Mouse (Mus musculus) myocyte (in vitro differentiated cells): ENCODE data around the gene Psd. TPM values are rescaled to one million over a fixed set of nuclear protein-coding genes. Genes with fewer than 3 reads are reported as not detected.

Experiments used
- H3K27me3 ChIP-seq: one replicate; pipeline ENCODE4 v1.6.1; 2011; ENCODE audit not compliant: control insufficient read depth, insufficient read depth, insufficient read length
- H3K36me3 ChIP-seq: one replicate; pipeline ENCODE4 v1.6.1; 2011; ENCODE audit not compliant: control insufficient read depth, insufficient read depth
- H3K4me2 ChIP-seq: one replicate; pipeline ENCODE4 v1.6.1; 2011; ENCODE audit warnings: low read depth, control low read depth
- H3K4me3 ChIP-seq: one replicate; pipeline ENCODE4 v1.5.1; 2011; ENCODE audit warnings: mild to moderate bottlenecking, control low read depth, moderate library complexity
- H3K79me2 ChIP-seq: one replicate; pipeline ENCODE4 v1.6.1; 2011; ENCODE audit not compliant: control insufficient read depth, insufficient read depth
- H3ac ChIP-seq: one replicate; pipeline ENCODE4 v1.6.1; 2011; ENCODE audit not compliant: control insufficient read depth, insufficient read length
- CEBPB ChIP-seq: IDR thresholded peaks from 2 replicates; pipeline ENCODE4 v1.6.1; 2011; ENCODE audit warnings: mild to moderate bottlenecking, moderate library complexity; ENCODE audit not compliant: poor library complexity, insufficient read depth, severe bottlenecking
- E2F4 ChIP-seq: IDR thresholded peaks from one replicate; pipeline ENCODE4 v1.6.1; 2011; ENCODE audit warnings: mild to moderate bottlenecking, control low read depth, moderate library complexity; ENCODE audit not compliant: insufficient read depth
- MAX ChIP-seq: IDR thresholded peaks from one replicate; pipeline ENCODE4 v1.6.1; 2011; ENCODE audit warnings: low read depth, mild to moderate bottlenecking, control low read depth
- MYOD1 ChIP-seq, 3 experiments: IDR thresholded peaks; one replicate each; pipeline ENCODE4 v1.6.1; 2011; ENCODE audit warnings: control low read depth in 2 of 3, low read depth in 2 of 3, mild to moderate bottlenecking in 2 of 3, moderate library complexity in 1 of 3; ENCODE audit not compliant: insufficient read length in 2 of 3, control insufficient read depth in 1 of 3
- MYOG ChIP-seq, 3 experiments: IDR thresholded peaks; one replicate each; pipeline ENCODE4 v1.6.1; 2011; ENCODE audit warnings: control low read depth in 2 of 3, low read depth in 2 of 3, mild to moderate bottlenecking in 2 of 3; ENCODE audit not compliant: insufficient read length in 2 of 3, control insufficient read depth in 1 of 3, insufficient read depth in 1 of 3
- POLR2A ChIP-seq: IDR thresholded peaks from one replicate; pipeline ENCODE4 v1.6.1; 2011; ENCODE audit warnings: low read depth, mild to moderate bottlenecking, control low read depth, moderate library complexity; ENCODE audit not compliant: insufficient read length
- POLR2AphosphoS2 ChIP-seq: IDR thresholded peaks from one replicate; pipeline ENCODE4 v1.6.1; 2011; ENCODE audit warnings: low read depth, control low read depth; ENCODE audit not compliant: insufficient read length
- REST ChIP-seq: IDR thresholded peaks from one replicate; pipeline ENCODE4 v1.6.1; 2011; ENCODE audit warnings: mild to moderate bottlenecking, control low read depth, moderate library complexity; ENCODE audit not compliant: insufficient read depth, insufficient read length
- SRF ChIP-seq: IDR thresholded peaks from one replicate; pipeline ENCODE4 v1.6.1; 2011; ENCODE audit warnings: low read depth; ENCODE audit not compliant: control insufficient read depth, insufficient read length
- TCF12 ChIP-seq: IDR thresholded peaks from one replicate; pipeline ENCODE4 v1.6.1; 2011; ENCODE audit warnings: mild to moderate bottlenecking, control low read depth; ENCODE audit not compliant: poor library complexity, insufficient read depth, severe bottlenecking
- TCF3 ChIP-seq: IDR thresholded peaks from one replicate; pipeline ENCODE4 v1.6.1; 2011; ENCODE audit warnings: low read depth, control low read depth; ENCODE audit not compliant: insufficient read length
- USF1 ChIP-seq: IDR thresholded peaks from one replicate; pipeline ENCODE4 v1.6.1; 2011; ENCODE audit warnings: low read depth, mild to moderate bottlenecking, control low read depth, moderate library complexity
- polyA plus RNA-seq: library from polyadenylated mRNA; unstranded; fragments of >200 nt; fragmentation: generic; extraction: Trizol; gene quantifications from one replicate; pipeline ENCODE4 v1.2.1, GENCODE M21; 2012; ENCODE audit warnings: missing spikeins

Psd gene
- polyA plus RNA-seq, 1 experiment = 11.7 TPM

GRCm38 (mm10) chr19:46367798-46368590 is 41.0 kb upstream of the Psd start:
- no peaks in the 10 kb centered on the region for H3K79me2 ChIP-seq
- no peaks in the 10 kb centered on the region for H3K27me3 ChIP-seq
- no peak for TF ChIP-seq POLR2AphosphoS2
- no peak for TF ChIP-seq TCF3
- peak in 2 of 3 experiments; percentile 78 to 80 for TF ChIP-seq MYOD1 (IDR thresholded peaks at IDR 0.05; ENCODE audit: control insufficient read depth in 1 of 3, insufficient read length in 2 of 3, low read depth in 2 of 3)
- H3K36me3 ChIP-seq = no peaks in the 10 kb centered on the region
- H3K4me3 ChIP-seq = no peak overlapping the region
- H3K4me2 ChIP-seq = peak overlapping the region; percentile 46
- H3ac ChIP-seq = no peak overlapping the region

GRCm38 (mm10) chr19:46363294-46364009 is 36.5 kb upstream of the Psd start:
- Histone ChIP-seq H3K4me3 (no peak overlapping the region), H3K79me2 (no peaks in the 10 kb centered on the region), H3K36me3 (no peaks in the 10 kb centered on the region), H3ac (no peak overlapping the region), H3K27me3 (no peaks in the 10 kb centered on the region), H3K4me2 (no peak overlapping the region)
- TF ChIP-seq SRF (no peak), CEBPB (no peak), TCF12 (no peak), MYOG (IDR thresholded peaks at IDR 0.05; ENCODE audit: control insufficient read depth in 1 of 3, insufficient read depth in 1 of 3, insufficient read length in 2 of 3, low read depth in 2 of 3) (no peak), TCF3 (no peak), MYOD1 (IDR thresholded peaks at IDR 0.05; ENCODE audit: control insufficient read depth in 1 of 3, insufficient read length in 2 of 3, low read depth in 2 of 3) (no peak), MAX (no peak), POLR2A (no peak), USF1 (no peak), POLR2AphosphoS2 (no peak), E2F4 (no peak), REST (no peak)

- no peaks in the 10 kb centered on the region for H3K27me3 ChIP-seq
- H3K36me3 ChIP-seq = no peaks in the 10 kb centered on the region
- H3ac ChIP-seq = no peak overlapping the region
- TF ChIP-seq MYOG (IDR thresholded peaks at IDR 0.05; ENCODE audit: control insufficient read depth in 1 of 3, insufficient read depth in 1 of 3, insufficient read length in 2 of 3, low read depth in 2 of 3) (no peak), TCF3 (no peak), MAX (no peak), CEBPB (no peak), MYOD1 (IDR thresholded peaks at IDR 0.05; ENCODE audit: control insufficient read depth in 1 of 3, insufficient read length in 2 of 3, low read depth in 2 of 3) (no peak), POLR2A (no peak), USF1 (no peak), E2F4 (no peak), SRF (no peak), REST (no peak), TCF12 (no peak)
- H3K79me2 ChIP-seq = no peaks in the 10 kb centered on the region
- H3K4me2 ChIP-seq = no peak overlapping the region
- H3K4me3 ChIP-seq = no peak overlapping the region
These were observed 35.1 kb upstream of the Psd start for GRCm38 (mm10) chr19:46362104-46362503.

- H3K36me3 ChIP-seq = no peaks in the 10 kb centered on the region
- no peak overlapping the region for H3K4me2 ChIP-seq
- no peak for TF ChIP-seq MYOG (IDR thresholded peaks at IDR 0.05; ENCODE audit: control insufficient read depth in 1 of 3, insufficient read depth in 1 of 3, insufficient read length in 2 of 3, low read depth in 2 of 3)
- TF ChIP-seq POLR2A = no peak
- no peak for TF ChIP-seq MYOD1 (IDR thresholded peaks at IDR 0.05; ENCODE audit: control insufficient read depth in 1 of 3, insufficient read length in 2 of 3, low read depth in 2 of 3)
- TF ChIP-seq SRF = no peak
- TF ChIP-seq CEBPB = no peak
- no peak for TF ChIP-seq REST
- TF ChIP-seq MAX = no peak
- TF ChIP-seq TCF3 = no peak
- no peak for TF ChIP-seq USF1
- TF ChIP-seq POLR2AphosphoS2 = no peak
- no peak for TF ChIP-seq TCF12
- TF ChIP-seq E2F4 = no peak
- no peak overlapping the region for H3ac ChIP-seq
- no peaks in the 10 kb centered on the region for H3K79me2 ChIP-seq
- no peak overlapping the region for H3K4me3 ChIP-seq
- no peaks in the 10 kb centered on the region for H3K27me3 ChIP-seq
These were observed 31.4 kb upstream of the Psd start for GRCm38 (mm10) chr19:46358381-46358780.
